In genomic region chr3:121552723-121553122, GRCm38 (mm10) we compare ENCODE assay signal across 19 mouse cellular contexts. TPM values are rescaled to one million over a fixed set of nuclear protein-coding genes. Genes with fewer than 3 reads are reported as not detected.
DNase-seq lines count a peak whose midpoint lies in the region; ATAC-seq and TF ChIP-seq lines count a peak whose summit lies in the region.
"Had no signal": no experiment of that assay in that cellular context is flagged by ENCODE, and none has a peak within 500 bp of the region (broad histone marks: within the 10 kb centered on the region; RNA-seq: fewer than 3 reads in every experiment).

No protein-coding gene starts in this region.

- no peak overlapping the region for H3K4me2 ChIP-seq in embryonic facial prominence, embryonic 12.5 days (replicated peaks)
- H3K4me2 ChIP-seq in kidney, embryonic 15.5 days = peak overlapping the region; percentile 5; the same call in 1 of the 2 replicates
- peak overlapping the region; percentile 11; the same call in 1 of the 2 replicates for H3K4me2 ChIP-seq in stomach, embryonic 14.5 days (replicated peaks; ENCODE audit: low read depth, low read length)
- no peak overlapping the region for H3K4me2 ChIP-seq in stomach, postnatal 0 days (replicated peaks; ENCODE audit: low read depth)
- H3K4me2 ChIP-seq in stomach, embryonic 16.5 days (ENCODE audit: low read depth, low read length) = peak overlapping the region; percentile 2; the same call in 1 of the 2 replicates
- H3K4me2 ChIP-seq: forebrain, embryonic 13.5 days; liver, embryonic 11.5 days; midbrain, embryonic 11.5 days had no signal

- H3K36me3 ChIP-seq in embryonic facial prominence, embryonic 12.5 days = no peaks in the 10 kb centered on the region
- H3K36me3 ChIP-seq in embryonic facial prominence, embryonic 10.5 days (replicated peaks) = no peaks in the 10 kb centered on the region
- H3K36me3 ChIP-seq in kidney, embryonic 15.5 days = no peaks in the 10 kb centered on the region
- no peaks in the 10 kb centered on the region for H3K36me3 ChIP-seq in stomach, embryonic 14.5 days (ENCODE audit: control insufficient read depth, insufficient read depth, low read length)
- no peaks in the 10 kb centered on the region for H3K36me3 ChIP-seq in stomach, postnatal 0 days (ENCODE audit: control insufficient read depth, insufficient read depth, low read length)
- H3K36me3 ChIP-seq in stomach, embryonic 16.5 days (ENCODE audit: control insufficient read depth, insufficient read depth, low read length) = no peaks in the 10 kb centered on the region
- H3K36me3 ChIP-seq in hindbrain, embryonic 10.5 days = no peaks in the 10 kb centered on the region

- H3K9ac ChIP-seq in embryonic facial prominence, embryonic 12.5 days = no peak overlapping the region
- H3K9ac ChIP-seq in kidney, embryonic 15.5 days = no peak overlapping the region
- H3K9ac ChIP-seq in stomach, embryonic 14.5 days (replicated peaks; ENCODE audit: low read depth, low read length) = no peak overlapping the region
- H3K9ac ChIP-seq in stomach, postnatal 0 days (ENCODE audit: low read length) = no peak overlapping the region
- peak overlapping the region; percentile 2; the same call in 1 of the 2 replicates for H3K9ac ChIP-seq in stomach, embryonic 16.5 days (ENCODE audit: low read length)
- H3K9ac ChIP-seq: forebrain, embryonic 13.5 days; liver, postnatal 0 days had no signal

- TF ChIP-seq EP300 in stomach, postnatal 0 days (optimal IDR thresholded peaks at IDR 0.05) = no peak

- ATAC-seq in embryonic facial prominence, embryonic 12.5 days (ENCODE audit: insufficient number of reproducible peaks, insufficient read depth, low FRiP score, low TSS enrichment) = no peak
- no peak for ATAC-seq in kidney, embryonic 15.5 days (replicated peaks; ENCODE audit: low FRiP score)
- no peak for ATAC-seq in stomach, embryonic 14.5 days (ENCODE audit: insufficient number of reproducible peaks, insufficient read depth, low FRiP score, low read depth)
- ATAC-seq in stomach, postnatal 0 days (ENCODE audit: low FRiP score, low TSS enrichment) = no peak
- ATAC-seq in stomach, embryonic 16.5 days (ENCODE audit: insufficient read depth, low FRiP score) = no peak
- ATAC-seq: forebrain, embryonic 13.5 days; hindbrain, postnatal 0 days; liver, postnatal 0 days had no signal

- TF ChIP-seq CTCF in stomach, postnatal 0 days (IDR thresholded peaks at IDR 0.05; ENCODE audit: low read depth) = no peak

- no peak overlapping the region for H3K4me3 ChIP-seq in embryonic facial prominence, embryonic 12.5 days
- H3K4me3 ChIP-seq in embryonic facial prominence, embryonic 10.5 days = no peak overlapping the region
- H3K4me3 ChIP-seq in kidney, embryonic 15.5 days (replicated peaks) = no peak overlapping the region
- H3K4me3 ChIP-seq in stomach, embryonic 14.5 days (ENCODE audit: low read depth, low read length) = no peak overlapping the region
- H3K4me3 ChIP-seq in stomach, postnatal 0 days (ENCODE audit: low read depth, low read length) = no peak overlapping the region
- no peak overlapping the region for H3K4me3 ChIP-seq in stomach, embryonic 16.5 days (replicated peaks; ENCODE audit: low read length)
- H3K4me3 ChIP-seq in hindbrain, embryonic 10.5 days = no peak overlapping the region
- H3K4me3 ChIP-seq: erythroblast, embryonic 14.5 days; forebrain, embryonic 13.5 days; heart, adult 2 months had no signal

- WGBS in embryonic facial prominence, embryonic 12.5 days = 74% methylated on average over 11 of the region's 11 CpGs
- WGBS in embryonic facial prominence, embryonic 10.5 days = 82% methylated on average over 11 of the region's 11 CpGs
- 44% methylated on average over 11 of the region's 11 CpGs for WGBS in kidney, embryonic 15.5 days
- 49% methylated on average over 11 of the region's 11 CpGs for WGBS in stomach, embryonic 14.5 days
- 60% methylated on average over 11 of the region's 11 CpGs for WGBS in stomach, postnatal 0 days
- WGBS in stomach, embryonic 16.5 days = 55% methylated on average over 11 of the region's 11 CpGs
- 85% methylated on average over 11 of the region's 11 CpGs for WGBS in hindbrain, embryonic 10.5 days

- peaks cover 6% of the 10 kb centered on the region; the same call in 1 of the 2 replicates for H3K4me1 ChIP-seq in embryonic facial prominence, embryonic 12.5 days
- peaks cover 15% of the 10 kb centered on the region for H3K4me1 ChIP-seq in embryonic facial prominence, embryonic 10.5 days
- H3K4me1 ChIP-seq in kidney, embryonic 15.5 days = peaks cover 23% of the 10 kb centered on the region
- H3K4me1 ChIP-seq in stomach, embryonic 14.5 days (ENCODE audit: control insufficient read depth, insufficient read depth, low read length) = peaks cover 11% of the 10 kb centered on the region
- H3K4me1 ChIP-seq in stomach, postnatal 0 days (replicated peaks; ENCODE audit: control insufficient read depth, insufficient read depth) = no peaks in the 10 kb centered on the region
- H3K4me1 ChIP-seq in stomach, embryonic 16.5 days (ENCODE audit: control insufficient read depth, insufficient read depth, low read length) = peaks cover 15% of the 10 kb centered on the region
- no peaks in the 10 kb centered on the region; the same call in 1 of the 2 replicates for H3K4me1 ChIP-seq in hindbrain, embryonic 10.5 days (replicated peaks)
- H3K4me1 ChIP-seq: forebrain, embryonic 13.5 days had no signal

- H3K27me3 ChIP-seq in embryonic facial prominence, embryonic 12.5 days = no peaks in the 10 kb centered on the region
- no peaks in the 10 kb centered on the region for H3K27me3 ChIP-seq in embryonic facial prominence, embryonic 10.5 days (replicated peaks; ENCODE audit: low read depth, poor library complexity, severe bottlenecking)
- H3K27me3 ChIP-seq in kidney, embryonic 15.5 days = no peaks in the 10 kb centered on the region
- no peaks in the 10 kb centered on the region for H3K27me3 ChIP-seq in stomach, embryonic 14.5 days (ENCODE audit: control insufficient read depth, insufficient read depth, low read length)
- H3K27me3 ChIP-seq in stomach, postnatal 0 days (ENCODE audit: control insufficient read depth, insufficient read depth, low read length) = no peaks in the 10 kb centered on the region
- no peaks in the 10 kb centered on the region for H3K27me3 ChIP-seq in stomach, embryonic 16.5 days (ENCODE audit: control insufficient read depth, insufficient read depth, low read length)
- H3K27me3 ChIP-seq in hindbrain, embryonic 10.5 days (ENCODE audit: insufficient read depth, poor library complexity, severe bottlenecking) = peaks cover 32% of the 10 kb centered on the region
- H3K27me3 ChIP-seq: forebrain, embryonic 13.5 days had no signal

- peak overlapping the region; percentile 32; the same call in 1 of the 2 replicates for H3K27ac ChIP-seq in embryonic facial prominence, embryonic 12.5 days
- no peak overlapping the region for H3K27ac ChIP-seq in embryonic facial prominence, embryonic 10.5 days (replicated peaks)
- no peak overlapping the region for H3K27ac ChIP-seq in kidney, embryonic 15.5 days
- 0 out of 2 replicates have a peak overlapping the region, but pooled peaks have one; percentile 12 for H3K27ac ChIP-seq in stomach, embryonic 14.5 days (ENCODE audit: low read length)
- H3K27ac ChIP-seq in stomach, postnatal 0 days (replicated peaks) = no peak overlapping the region; the same call in 1 of the 2 replicates
- no peak overlapping the region for H3K27ac ChIP-seq in stomach, embryonic 16.5 days (ENCODE audit: low read length)
- no peak overlapping the region for H3K27ac ChIP-seq in hindbrain, embryonic 10.5 days
- H3K27ac ChIP-seq: forebrain, embryonic 13.5 days; heart, adult 2 months; hindbrain, postnatal 0 days had no signal

- DNase-seq in embryonic facial prominence, embryonic 10.5 days (ENCODE audit: low spot score) = no peak
- no peak for DNase-seq in kidney, postnatal 4 days
- DNase-seq in stomach, postnatal 0 days (ENCODE audit: low spot score) = no peak
- no peak for DNase-seq in hindbrain, embryonic 10.5 days (ENCODE audit: low spot score)
- DNase-seq: cerebellum, adult 2 months; cerebellum, postnatal 25 days; gastrocnemius, postnatal 36 days; heart, adult 2 months; liver, postnatal 0 days; thymus, postnatal 25 days had no signal

- H3K9me3 ChIP-seq in embryonic facial prominence, embryonic 12.5 days = no peaks in the 10 kb centered on the region
- no peaks in the 10 kb centered on the region for H3K9me3 ChIP-seq in embryonic facial prominence, embryonic 10.5 days
- H3K9me3 ChIP-seq in kidney, embryonic 15.5 days (replicated peaks) = no peaks in the 10 kb centered on the region
- H3K9me3 ChIP-seq in stomach, embryonic 14.5 days (ENCODE audit: control insufficient read depth, low read depth, low read length) = no peaks in the 10 kb centered on the region
- H3K9me3 ChIP-seq in stomach, postnatal 0 days (ENCODE audit: control insufficient read depth, low read length) = no peaks in the 10 kb centered on the region
- no peaks in the 10 kb centered on the region for H3K9me3 ChIP-seq in stomach, embryonic 16.5 days (replicated peaks; ENCODE audit: control insufficient read depth, low read length)
- no peaks in the 10 kb centered on the region for H3K9me3 ChIP-seq in hindbrain, embryonic 10.5 days
- H3K9me3 ChIP-seq: forebrain, embryonic 13.5 days had no signal

RNA-seq across cellular contexts. Expression of gene Slc44a3, which starts 20.5 kb away (rescaled TPM):
- 1.5 and 1.6 TPM in 2 replicates for polyA plus RNA-seq in embryonic facial prominence, embryonic 12.5 days (2016; fragmentation: Nextera tagmentation; extraction: Ambion mirVana)
- 0.83 and 1.6 TPM in 2 replicates for polyA plus RNA-seq in embryonic facial prominence, embryonic 10.5 days (2016; fragmentation: Nextera tagmentation; extraction: Ambion mirVana)
- 7.2 and 10.1 TPM in 2 replicates for polyA plus RNA-seq in kidney, embryonic 15.5 days (2015; fragmentation: Nextera tagmentation; extraction: Ambion mirVana)
- polyA plus RNA-seq in stomach, embryonic 14.5 days (2014; fragmentation: Nextera tagmentation; extraction: Ambion mirVana) = 29.9 and 30.8 TPM in 2 replicates
- 42.7 and 44.8 TPM in 2 replicates for polyA plus RNA-seq in stomach, postnatal 0 days (2015; fragmentation: Nextera tagmentation; extraction: Ambion mirVana)
- polyA plus RNA-seq in stomach, embryonic 16.5 days (2015; fragmentation: Nextera tagmentation; extraction: Ambion mirVana) = 41.5 and 49.4 TPM in 2 replicates
- polyA plus RNA-seq in hindbrain, embryonic 10.5 days (2016; fragmentation: Nextera tagmentation; extraction: Ambion mirVana) = 0.33 and 0.98 TPM in 2 replicates
- polyA plus RNA-seq: erythroblast, embryonic 14.5 days had no signal

Comparison
In these comparisons a context has a peak if more than half of its experiments do, and no peak if none do; other contexts are left out.
1. H3K27ac ChIP-seq: peak in embryonic facial prominence, embryonic 12.5 days (single experiment) and stomach, embryonic 14.5 days (single experiment); none in embryonic facial prominence, embryonic 10.5 days (single experiment), kidney, embryonic 15.5 days (single experiment), stomach, postnatal 0 days (single experiment), stomach, embryonic 16.5 days (single experiment) and hindbrain, embryonic 10.5 days (single experiment).
2. H3K4me2 ChIP-seq: peak in kidney, embryonic 15.5 days (single experiment), stomach, embryonic 14.5 days (single experiment) and stomach, embryonic 16.5 days (single experiment); none in embryonic facial prominence, embryonic 12.5 days (single experiment) and stomach, postnatal 0 days (single experiment).